Mouse (Mus musculus) E14TG2a.4 (cell line): ENCODE data around the gene Gstp1.

Experiments
- CTCF ChIP-seq: conservative IDR thresholded peaks from 2 replicates; pipeline ENCODE4 v1.5.1; 2014; ENCODE audit warnings: low read length
- NANOG ChIP-seq: IDR thresholded peaks from 2 replicates; pipeline ENCODE4 v1.6.1; 2014; ENCODE audit warnings: borderline replicate concordance, low read length, mixed read lengths
- POU5F1 ChIP-seq: IDR thresholded peaks from 2 replicates; pipeline ENCODE4 v1.6.1; 2014; ENCODE audit warnings: low read length, borderline replicate concordance

DNA sequence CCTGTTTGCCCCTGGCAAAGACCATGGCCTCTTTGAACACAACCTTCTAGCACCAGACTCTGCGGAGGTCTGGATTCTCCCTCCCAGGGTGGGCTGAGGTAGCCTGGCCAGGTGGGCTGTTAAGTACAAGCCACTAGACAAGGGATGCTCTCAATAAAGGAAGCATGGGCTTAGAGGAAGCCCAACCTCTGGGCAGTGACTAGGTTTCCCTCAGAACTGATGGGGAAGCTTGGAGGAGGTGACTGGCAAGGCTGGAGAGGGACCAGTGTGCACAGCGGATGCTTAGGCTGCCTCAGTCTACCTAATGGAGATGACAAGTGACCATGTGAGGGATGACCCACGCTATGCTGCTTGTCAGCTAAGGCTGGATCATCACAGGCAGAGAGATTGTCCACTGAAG is 45.8 kb downstream of the Gstp1 start:
- TF ChIP-seq CTCF: no peak
- TF ChIP-seq NANOG: no peak
- no peak for TF ChIP-seq POU5F1
